Mouse (Mus musculus) embryonic facial prominence, embryonic 12.5 days (tissue): ENCODE results near the gene Gm10842. TPM values are rescaled to one million over a fixed set of nuclear protein-coding genes. Genes with fewer than 3 reads are reported as not detected.
A peak's percentile ranks its signal among the peaks of the same experiment; 100 is the strongest.

ENCODE experiments used
- ATAC-seq: fragments of 200-750 bp; cut with Nextera tagmentation; 2 replicates; pipeline ENCODE4 v1.8.0; 2017; ENCODE audit not compliant: insufficient number of reproducible peaks, insufficient read depth, low FRiP score, low TSS enrichment
- H3K27ac ChIP-seq: fragments of 300-500 bp; sonication (generic); 2 replicates; pipeline ENCODE4 v1.5.1; 2016; ENCODE audit warnings: mild to moderate bottlenecking
- H3K27me3 ChIP-seq: fragments of 300-500 bp; sonication (generic); 2 replicates; pipeline ENCODE4 v1.6.1; 2016; ENCODE audit warnings: mild to moderate bottlenecking, moderate library complexity
- H3K36me3 ChIP-seq: fragments of 300-500 bp; sonication (generic); 2 replicates; pipeline ENCODE4 v1.6.1; 2016; ENCODE audit warnings: mild to moderate bottlenecking
- H3K4me1 ChIP-seq: fragments of 300-500 bp; sonication (generic); 2 replicates; pipeline ENCODE4 v1.6.1; 2016
- H3K4me2 ChIP-seq: fragments of 300-500 bp; sonication (generic); replicated peaks from 2 replicates; pipeline ENCODE4 v1.6.1; 2016; ENCODE audit warnings: mild to moderate bottlenecking, moderate library complexity
- H3K4me3 ChIP-seq: fragments of 300-500 bp; sonication (generic); 2 replicates; pipeline ENCODE4 v1.5.1; 2016; ENCODE audit warnings: mild to moderate bottlenecking
- H3K9ac ChIP-seq: fragments of 300-500 bp; sonication (generic); 2 replicates; pipeline ENCODE4 v1.6.1; 2016; ENCODE audit warnings: mild to moderate bottlenecking, moderate library complexity
- H3K9me3 ChIP-seq: fragments of 300-500 bp; sonication (generic); 2 replicates; pipeline ENCODE4 v1.6.1; 2016; ENCODE audit warnings: mild to moderate bottlenecking, moderate library complexity
- WGBS: fragments of 180-500 bp; shearing (Covaris S2); methylation state at CpG from one replicate; pipeline ENCODE4 v1.1.7; 2016; 5-methylcytosine and 5-hydroxymethylcytosine counted together
- polyA plus RNA-seq: library from polyadenylated mRNA; unstranded; fragments of >200 nt; fragmentation: Nextera tagmentation; extraction: Ambion mirVana; gene quantifications from 2 replicates; pipeline ENCODE4 v1.2.1, GENCODE M21; 2016

Gm10842 gene
- polyA plus RNA-seq, 1 experiment from 2014 or later: not detected

DNA sequence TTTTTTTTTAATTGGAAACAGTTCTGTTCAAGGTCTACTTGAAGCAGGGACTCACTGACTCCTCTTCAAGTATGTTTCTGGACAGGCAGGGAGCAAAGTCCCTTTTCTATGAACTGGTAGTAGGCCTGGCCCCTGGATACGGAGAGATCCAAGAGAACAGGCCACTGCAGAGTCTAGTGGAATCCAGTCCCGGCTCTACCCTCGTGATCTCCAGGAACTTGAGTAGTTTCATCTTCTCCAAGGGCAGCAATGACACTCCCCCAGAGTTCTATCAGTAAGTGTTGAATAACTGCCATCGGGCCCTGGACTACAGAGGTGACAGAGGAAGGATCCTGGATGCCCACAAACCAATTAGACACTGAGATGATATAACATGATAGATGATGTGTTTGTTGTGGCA is 9.2 kb downstream of the Gm10842 start:
- Histone ChIP-seq H3K4me2 (no peak overlapping the region), H3K9ac (no peak overlapping the region), H3K4me1 (peaks cover 33% of the 10 kb centered on the region), H3K36me3 (no peaks in the 10 kb centered on the region), H3K27me3 (peaks cover 9% of the 10 kb centered on the region; the same call in 1 of the 2 replicates), H3K4me3 (no peak overlapping the region), H3K9me3 (no peaks in the 10 kb centered on the region), H3K27ac (no peak overlapping the region)
- WGBS: 43% methylated on average over 4 of the region's 4 CpGs
- ATAC-seq: no peak

- no peaks in the 10 kb centered on the region for H3K9me3 ChIP-seq
- H3K27ac ChIP-seq: no peak overlapping the region
- no peak overlapping the region for H3K4me3 ChIP-seq
- peaks cover 29% of the 10 kb centered on the region for H3K4me1 ChIP-seq
- H3K27me3 ChIP-seq: 0 out of 2 replicates have a peak, but pooled peaks cover under 1% of the 10 kb centered on the region
- no peaks in the 10 kb centered on the region for H3K36me3 ChIP-seq
- no peak overlapping the region for H3K4me2 ChIP-seq
- ATAC-seq: no peak
- no peak overlapping the region for H3K9ac ChIP-seq
- 84% methylated on average over 19 of the region's 19 CpGs for WGBS
Observed at GRCm38 (mm10) chr11:105156748-105157267, 10.1 kb downstream of the Gm10842 start.

GRCm38 (mm10) chr11:105158047-105158446 is 11.4 kb downstream of the Gm10842 start:
- no peak overlapping the region for H3K27ac ChIP-seq
- H3K27me3 ChIP-seq: no peaks in the 10 kb centered on the region
- no peak overlapping the region for H3K9ac ChIP-seq
- ATAC-seq: no peak
- H3K4me1 ChIP-seq: peaks cover 22% of the 10 kb centered on the region
- no peak overlapping the region for H3K4me3 ChIP-seq
- H3K4me2 ChIP-seq: no peak overlapping the region
- H3K9me3 ChIP-seq: peaks cover 4% of the 10 kb centered on the region; the same call in 1 of the 2 replicates
- H3K36me3 ChIP-seq: no peaks in the 10 kb centered on the region

GRCm38 (mm10) chr11:105159673-105160360 is 13.1 kb downstream of the Gm10842 start:
- Histone ChIP-seq H3K9me3 (peaks cover 9% of the 10 kb centered on the region), H3K27me3 (no peaks in the 10 kb centered on the region), H3K4me2 (no peak overlapping the region), H3K9ac (no peak overlapping the region), H3K27ac (no peak overlapping the region), H3K36me3 (no peaks in the 10 kb centered on the region), H3K4me1 (peaks cover 10% of the 10 kb centered on the region), H3K4me3 (no peak overlapping the region)
- 46% methylated on average over 6 of the region's 6 CpGs for WGBS
- ATAC-seq: no peak

GRCm38 (mm10) chr11:105161411-105161810 is 14.7 kb downstream of the Gm10842 start:
- Histone ChIP-seq H3K27me3 (no peaks in the 10 kb centered on the region), H3K9ac (no peak overlapping the region), H3K4me1 (peaks cover under 1% of the 10 kb centered on the region; the same call in 1 of the 2 replicates), H3K9me3 (peaks cover 24% of the 10 kb centered on the region), H3K4me2 (no peak overlapping the region), H3K27ac (no peak overlapping the region), H3K4me3 (no peak overlapping the region), H3K36me3 (no peaks in the 10 kb centered on the region)
- WGBS: 83% methylated on average over 2 of the region's 2 CpGs
- ATAC-seq: no peak

DNA sequence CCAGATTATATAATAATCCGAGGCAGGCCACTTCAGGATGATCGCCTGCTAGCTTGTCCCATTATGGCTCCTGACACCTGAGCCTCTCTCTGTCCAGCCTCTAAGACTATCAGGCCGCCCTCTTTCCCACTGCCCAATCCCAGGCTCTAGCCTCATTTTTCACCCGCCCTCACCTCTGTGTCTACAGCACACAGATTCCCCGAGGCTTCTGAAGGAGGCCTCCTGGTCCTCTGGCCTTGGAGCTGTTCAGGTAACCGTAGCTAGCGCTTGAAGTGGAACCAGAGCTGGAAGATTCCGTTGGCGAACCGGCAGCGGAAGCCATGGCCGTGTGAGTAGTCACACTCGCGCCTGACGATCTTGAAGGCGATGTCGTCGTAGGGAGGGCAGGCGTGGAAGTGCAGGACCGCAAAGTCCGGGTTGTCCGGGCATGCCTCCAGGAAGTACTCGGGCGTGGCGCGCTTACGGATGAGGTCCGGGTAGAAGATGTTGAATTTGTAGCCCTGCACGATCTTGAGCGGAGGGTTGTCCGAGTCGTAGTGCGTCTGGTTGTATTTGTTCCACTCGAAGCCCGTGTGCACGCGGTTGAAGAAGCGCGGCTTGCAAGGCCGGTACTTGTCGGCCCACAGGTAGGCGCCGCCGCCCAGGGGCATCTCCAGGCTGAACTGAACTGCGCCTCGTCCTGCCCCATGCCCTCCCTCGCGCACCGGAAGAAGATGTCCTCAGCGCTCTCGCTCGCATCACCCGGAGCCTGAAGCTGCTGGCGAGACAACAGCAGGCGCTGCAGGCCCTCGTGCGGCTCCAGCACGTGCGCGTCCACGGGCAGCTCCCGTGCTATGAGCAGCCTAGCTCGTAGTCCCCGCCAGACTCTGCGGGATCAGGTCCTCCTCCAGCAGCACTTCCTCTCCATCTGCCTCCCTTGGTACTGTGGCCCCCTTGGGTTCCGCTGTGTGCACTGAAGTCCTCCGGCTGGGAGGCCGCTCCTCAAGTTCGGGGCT is 18.1 kb downstream of the Gm10842 start:
- Histone ChIP-seq H3K4me2 (no peak overlapping the region), H3K27me3 (no peaks in the 10 kb centered on the region), H3K27ac (no peak overlapping the region), H3K4me3 (no peak overlapping the region), H3K36me3 (no peaks in the 10 kb centered on the region), H3K9ac (no peak overlapping the region), H3K9me3 (peaks cover 24% of the 10 kb centered on the region), H3K4me1 (no peaks in the 10 kb centered on the region)
- ATAC-seq: no peak
- WGBS: 84% methylated on average over 69 of the region's 69 CpGs

DNA sequence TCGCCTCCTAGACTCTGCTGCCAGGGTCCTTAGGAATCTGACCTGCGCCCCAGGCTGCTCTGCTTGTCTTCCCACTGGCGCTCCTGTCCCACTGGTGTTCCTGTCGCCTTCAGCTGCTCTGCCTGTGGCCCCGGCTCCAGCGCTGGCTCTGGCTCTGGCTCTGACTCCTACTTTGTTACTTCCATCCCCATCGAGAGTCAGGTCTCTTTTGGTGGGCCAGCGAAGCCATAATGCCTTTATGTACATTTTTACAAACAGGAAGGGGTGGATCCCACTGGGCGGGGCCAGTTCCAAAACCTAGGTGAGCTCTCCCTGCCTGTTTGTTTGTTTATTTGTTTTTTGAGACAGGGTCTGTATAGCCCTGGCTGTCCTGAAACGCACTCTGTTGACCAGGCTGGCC is 20.1 kb downstream of the Gm10842 start:
- no peak overlapping the region for H3K4me2 ChIP-seq
- H3K27me3 ChIP-seq: no peaks in the 10 kb centered on the region
- ATAC-seq: no peak
- H3K27ac ChIP-seq: no peak overlapping the region
- H3K9me3 ChIP-seq: peaks cover 24% of the 10 kb centered on the region
- WGBS: 88% methylated on average over 10 of the region's 10 CpGs
- H3K36me3 ChIP-seq: no peaks in the 10 kb centered on the region
- no peaks in the 10 kb centered on the region for H3K4me1 ChIP-seq
- H3K4me3 ChIP-seq: no peak overlapping the region
- H3K9ac ChIP-seq: no peak overlapping the region

DNA sequence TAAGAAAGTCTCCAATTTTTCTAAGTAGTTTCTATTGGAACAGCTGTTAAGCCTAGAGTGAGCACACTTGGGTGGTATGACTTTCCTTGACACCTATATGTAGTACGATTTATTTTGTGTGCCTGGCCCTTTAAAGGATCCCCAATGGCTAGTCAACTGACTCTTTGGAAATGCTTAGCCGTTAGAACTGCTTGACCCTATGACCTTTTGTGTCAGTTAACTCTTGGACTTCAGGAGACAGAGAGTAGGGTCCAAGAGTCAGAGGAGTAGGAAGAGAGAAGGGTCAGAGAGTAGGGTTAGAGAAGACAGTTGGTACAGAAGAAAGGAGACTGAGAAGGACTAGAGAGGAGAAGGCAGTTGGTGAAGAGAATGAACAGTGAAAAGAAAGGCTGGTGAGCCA is 31.8 kb downstream of the Gm10842 start, which contains the start of gene Tlk2:
Gene Tlk2, plus strand, starts transcription at position 292 of the 400 bp plus-strand sequence.
- WGBS: 40% methylated on average over 2 of the region's 2 CpGs
- Histone ChIP-seq H3K36me3 (0 out of 2 replicates have a peak, but pooled peaks cover 4% of the 10 kb centered on the region), H3K9ac (no peak within 1 kb of the TSS), H3K4me2 (peak within 1 kb of the TSS; percentile 65), H3K27ac (no peak within 1 kb of the TSS), H3K4me1 (peaks cover 14% of the 10 kb centered on the region), H3K27me3 (no peaks in the 10 kb centered on the region), H3K9me3 (no peaks in the 10 kb centered on the region), H3K4me3 (no peak within 1 kb of the TSS)
- ATAC-seq: no peak

GRCm38 (mm10) chr11:105179523-105179922 is 32.8 kb downstream of the Gm10842 start:
- WGBS: 85% methylated on average over 4 of the region's 4 CpGs
- Histone ChIP-seq H3K4me1 (peaks cover 14% of the 10 kb centered on the region), H3K4me3 (peak overlapping the region; percentile 96; the same call in 1 of the 2 replicates), H3K9ac (no peak overlapping the region), H3K27ac (no peak overlapping the region), H3K27me3 (no peaks in the 10 kb centered on the region), H3K4me2 (peak overlapping the region; percentile 65), H3K36me3 (peaks cover 9% of the 10 kb centered on the region), H3K9me3 (no peaks in the 10 kb centered on the region)
- no peak for ATAC-seq

DNA sequence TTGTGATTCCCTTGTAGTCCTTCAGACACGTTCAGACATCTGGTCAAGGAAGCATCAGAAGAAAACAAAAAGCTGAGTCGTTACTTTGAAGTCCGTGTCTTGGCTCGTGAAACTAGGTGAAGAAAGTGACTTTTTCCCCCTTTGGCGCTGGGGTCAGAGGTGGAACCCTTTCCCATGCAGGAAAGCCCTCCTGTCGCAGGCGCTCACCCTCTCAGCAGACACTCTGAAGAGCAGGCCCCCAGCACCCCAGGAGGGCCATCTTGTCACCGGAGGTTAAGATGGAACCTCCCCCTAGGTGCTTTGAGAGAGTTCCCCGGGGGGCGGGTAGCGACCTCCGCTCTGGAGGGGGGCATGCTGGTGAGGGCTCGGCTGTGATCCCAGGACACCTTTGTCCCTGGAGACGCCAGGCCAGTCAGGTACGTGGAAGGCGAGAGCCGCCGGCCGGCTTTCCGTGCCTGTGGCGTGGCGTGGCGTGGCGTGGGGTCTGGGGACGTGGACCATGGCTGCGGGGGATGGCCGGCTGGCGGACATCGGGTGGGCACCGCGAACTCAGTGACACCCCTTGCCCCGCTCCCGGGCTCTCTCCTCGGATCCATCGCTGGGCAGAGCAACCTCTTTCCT is 33.9 kb downstream of the Gm10842 start:
- peaks cover 14% of the 10 kb centered on the region for H3K36me3 ChIP-seq
- H3K9ac ChIP-seq: peak overlapping the region; percentile 82
- H3K27me3 ChIP-seq: no peaks in the 10 kb centered on the region
- under 1% methylated on average over 35 of the region's 35 CpGs for WGBS
- peak overlapping the region; percentile 96 for H3K27ac ChIP-seq
- no peaks in the 10 kb centered on the region for H3K9me3 ChIP-seq
- ATAC-seq: peak; percentile 60
- H3K4me1 ChIP-seq: peaks cover 14% of the 10 kb centered on the region
- H3K4me2 ChIP-seq: peak overlapping the region; percentile 65
- H3K4me3 ChIP-seq: peak overlapping the region; percentile 96

- peak overlapping the region; percentile 65 for H3K4me2 ChIP-seq
- no peaks in the 10 kb centered on the region for H3K27me3 ChIP-seq
- H3K9me3 ChIP-seq: no peaks in the 10 kb centered on the region
- peak; percentile 97 for ATAC-seq
- peaks cover 14% of the 10 kb centered on the region for H3K4me1 ChIP-seq
- peak overlapping the region; percentile 96 for H3K4me3 ChIP-seq
- H3K27ac ChIP-seq: peak overlapping the region; percentile 96
- peak overlapping the region; percentile 99 for H3K9ac ChIP-seq
- under 1% methylated on average over 58 of the region's 60 CpGs for whole genome bisulfite sequencing
- H3K36me3 ChIP-seq: peaks cover 14% of the 10 kb centered on the region
Observed at GRCm38 (mm10) chr11:105181126-105181637, 34.5 kb downstream of the Gm10842 start.
